Mouse (Mus musculus) pancreas, adult 10 weeks (tissue): ENCODE measurements around the gene Nkiras2. TPM values are rescaled to one million over a fixed set of nuclear protein-coding genes. Genes with fewer than 3 reads are reported as not detected.

Source experiments
- polyA plus RNA-seq: library from polyadenylated mRNA; stranded (reverse); fragments of 350-450 nt; fragmentation: Illumina TruSeq; extraction: RNeasy Lipid Tissue Mini Kit (QIAGEN cat#74804); gene quantifications from one replicate; pipeline ENCODE4 v1.2.3, GENCODE M21; 2015; ENCODE audit warnings: low read depth, low replicate concordance; ENCODE audit not compliant: insufficient read depth

Nkiras2 gene
- 4.3 TPM for polyA plus RNA-seq

GRCm38 (mm10) chr11:100618761-100619484 is at the start of gene Nkiras2:
Nkiras2 (plus strand) TSS chr11:100619244.

GRCm38 (mm10) chr11:100574708-100575483 is 44.1 kb upstream of the Nkiras2 start, which contains the start of gene Cnp:
Cnp (plus strand) TSS chr11:100574904.

GRCm38 (mm10) chr11:100619982-100620381 is 938 bp downstream of the Nkiras2 start, which contains the start of gene Dnajc7:
Dnajc7 (minus strand) TSS chr11:100620168.

Other genes starting within 250 kb of the Nkiras2 start
- 26.4 TPM for gene Jup, start 221.5 kb upstream of the Nkiras2 start, polyA plus RNA-seq
- gene P3h4, start 204.4 kb upstream of the Nkiras2 start, polyA plus RNA-seq = 14.3 TPM
- 7.2 TPM for gene Fkbp10, start 203.5 kb upstream of the Nkiras2 start, polyA plus RNA-seq
- gene Nt5c3b, start 177.4 kb upstream of the Nkiras2 start, polyA plus RNA-seq = 17.9 TPM
- not detected for gene Klhl10, start 177.3 kb upstream of the Nkiras2 start, polyA plus RNA-seq
- gene Klhl11, start 146.5 kb upstream of the Nkiras2 start, polyA plus RNA-seq = 2.5 TPM
- gene Acly, start 91.2 kb upstream of the Nkiras2 start, polyA plus RNA-seq = 43.7 TPM
- gene Ttc25, start 73.6 kb upstream of the Nkiras2 start, polyA plus RNA-seq = 1.3 TPM
- gene Cnp, start 44.3 kb upstream of the Nkiras2 start, polyA plus RNA-seq = 9.4 TPM
- 115 TPM for gene Dnajc7, start 924 bp downstream of the Nkiras2 start, polyA plus RNA-seq
- not detected for gene Zfp385c, start 73.2 kb downstream of the Nkiras2 start, polyA plus RNA-seq
- 1.8 TPM for gene Dhx58, start 85.0 kb downstream of the Nkiras2 start, polyA plus RNA-seq
- gene Kat2a, start 93.2 kb downstream of the Nkiras2 start, polyA plus RNA-seq = 11.0 TPM
- not detected for gene Hspb9, start 94.6 kb downstream of the Nkiras2 start, polyA plus RNA-seq
- gene Rab5c, start 119.0 kb downstream of the Nkiras2 start, polyA plus RNA-seq = 32.6 TPM
- gene Kcnh4, start 140.7 kb downstream of the Nkiras2 start, polyA plus RNA-seq = not detected
- gene Hcrt, start 143.7 kb downstream of the Nkiras2 start, polyA plus RNA-seq = not detected
- 2.9 TPM for gene Ghdc, start 151.7 kb downstream of the Nkiras2 start, polyA plus RNA-seq
- gene Stat5b, start 231.5 kb downstream of the Nkiras2 start, polyA plus RNA-seq = 6.7 TPM
- gene Stat5a, start 240.1 kb downstream of the Nkiras2 start, polyA plus RNA-seq = 3.6 TPM